Mouse (Mus musculus): ENCODE data around the gene Dapk2. TPM values are rescaled to one million over a fixed set of nuclear protein-coding genes. Genes with fewer than 3 reads are reported as not detected.
A peak's percentile ranks its signal among the peaks of the same experiment; 100 is the strongest.

Dapk2 gene
- polyA plus RNA-seq, 1 experiment from 2014 or later, result 6.3 TPM

GRCm38 (mm10) chr9:66179795-66180194 is 21.8 kb downstream of the Dapk2 start:
- no peak for DNase-seq (ENCODE audit: low spot score)
- Histone ChIP-seq H3K4me3 (no peak overlapping the region), H3K27ac (replicated peaks) (0 out of 2 replicates have a peak overlapping the region, but pooled peaks have one; percentile 0), H3K4me1 (peaks cover 30% of the 10 kb centered on the region), H3K27me3 (ENCODE audit: low read depth, poor library complexity, severe bottlenecking) (peaks cover 7% of the 10 kb centered on the region; the same call in 1 of the 2 replicates), H3K9me3 (replicated peaks) (no peaks in the 10 kb centered on the region), H3K36me3 (no peaks in the 10 kb centered on the region)
- WGBS, result 88% methylated on average over 6 of the region's 6 CpGs

GRCm38 (mm10) chr9:66181126-66181825 is 23.3 kb downstream of the Dapk2 start:
- no peak for DNase-seq (ENCODE audit: low spot score)
- H3K36me3 ChIP-seq, result no peaks in the 10 kb centered on the region
- H3K9me3 ChIP-seq (replicated peaks), result no peaks in the 10 kb centered on the region
- 78% methylated on average over 4 of the region's 4 CpGs for WGBS
- peaks cover 38% of the 10 kb centered on the region for H3K4me1 ChIP-seq
- H3K27me3 ChIP-seq (ENCODE audit: low read depth, poor library complexity, severe bottlenecking), result peaks cover 7% of the 10 kb centered on the region; the same call in 1 of the 2 replicates
- H3K4me3 ChIP-seq, result no peak overlapping the region
- H3K27ac ChIP-seq (replicated peaks), result peak overlapping the region; percentile 65

- H3K27me3 ChIP-seq (ENCODE audit: low read depth, poor library complexity, severe bottlenecking), result peaks cover 7% of the 10 kb centered on the region; the same call in 1 of the 2 replicates
- no peaks in the 10 kb centered on the region for H3K36me3 ChIP-seq
- no peak overlapping the region for H3K4me3 ChIP-seq
- H3K9me3 ChIP-seq (replicated peaks), result no peaks in the 10 kb centered on the region
- DNase-seq (ENCODE audit: low spot score), result no peak
- peaks cover 46% of the 10 kb centered on the region for H3K4me1 ChIP-seq
- peak overlapping the region; percentile 65 for H3K27ac ChIP-seq (replicated peaks)
- 65% methylated on average over 11 of the region's 11 CpGs for WGBS
Observed at GRCm38 (mm10) chr9:66181826-66182678, 24.0 kb downstream of the Dapk2 start.

GRCm38 (mm10) chr9:66182679-66182993 is 24.6 kb downstream of the Dapk2 start:
- H3K36me3 ChIP-seq, result no peaks in the 10 kb centered on the region
- H3K4me1 ChIP-seq, result peaks cover 50% of the 10 kb centered on the region
- peaks cover 7% of the 10 kb centered on the region; the same call in 1 of the 2 replicates for H3K27me3 ChIP-seq (ENCODE audit: low read depth, poor library complexity, severe bottlenecking)
- WGBS, result 77% methylated on average over 3 of the region's 3 CpGs
- H3K4me3 ChIP-seq, result no peak overlapping the region
- H3K9me3 ChIP-seq (replicated peaks), result no peaks in the 10 kb centered on the region
- peak overlapping the region; percentile 63; the same call in 1 of the 2 replicates for H3K27ac ChIP-seq (replicated peaks)
- DNase-seq (ENCODE audit: low spot score), result no peak

- no peak overlapping the region for H3K27ac ChIP-seq (replicated peaks)
- peaks cover 47% of the 10 kb centered on the region for H3K4me1 ChIP-seq
- no peaks in the 10 kb centered on the region for H3K36me3 ChIP-seq
- H3K4me3 ChIP-seq, result no peak overlapping the region
- H3K9me3 ChIP-seq (replicated peaks), result no peaks in the 10 kb centered on the region
- WGBS, result 79% methylated on average over 3 of the region's 3 CpGs
- no peak for DNase-seq (ENCODE audit: low spot score)
- H3K27me3 ChIP-seq (ENCODE audit: low read depth, poor library complexity, severe bottlenecking), result peaks cover 7% of the 10 kb centered on the region; the same call in 1 of the 2 replicates
Observed at GRCm38 (mm10) chr9:66183023-66183422, 25.0 kb downstream of the Dapk2 start.

- peaks cover 7% of the 10 kb centered on the region; the same call in 1 of the 2 replicates for H3K27me3 ChIP-seq (ENCODE audit: low read depth, poor library complexity, severe bottlenecking)
- H3K27ac ChIP-seq (replicated peaks), result peak overlapping the region; percentile 46; the same call in 1 of the 2 replicates
- peaks cover 45% of the 10 kb centered on the region for H3K4me1 ChIP-seq
- H3K4me3 ChIP-seq, result no peak overlapping the region
- 61% methylated on average over 5 of the region's 5 CpGs for WGBS
- no peaks in the 10 kb centered on the region for H3K36me3 ChIP-seq
- no peak for DNase-seq (ENCODE audit: low spot score)
- H3K9me3 ChIP-seq (replicated peaks), result no peaks in the 10 kb centered on the region
Observed at GRCm38 (mm10) chr9:66184572-66184971, 26.5 kb downstream of the Dapk2 start.

GRCm38 (mm10) chr9:66186426-66186825 is 28.4 kb downstream of the Dapk2 start:
- peak; percentile 54 for DNase-seq (ENCODE audit: low spot score)
- H3K4me3 ChIP-seq, result no peak overlapping the region
- WGBS, result 15% methylated on average over 6 of the region's 6 CpGs
- H3K27me3 ChIP-seq (ENCODE audit: low read depth, poor library complexity, severe bottlenecking), result peaks cover 7% of the 10 kb centered on the region; the same call in 1 of the 2 replicates
- H3K27ac ChIP-seq (replicated peaks), result peak overlapping the region; percentile 76
- no peaks in the 10 kb centered on the region for H3K36me3 ChIP-seq
- H3K4me1 ChIP-seq, result peaks cover 41% of the 10 kb centered on the region
- H3K9me3 ChIP-seq (replicated peaks), result no peaks in the 10 kb centered on the region

- Histone ChIP-seq H3K4me3 (no peak overlapping the region), H3K4me1 (peaks cover 33% of the 10 kb centered on the region), H3K27me3 (ENCODE audit: low read depth, poor library complexity, severe bottlenecking) (peaks cover 7% of the 10 kb centered on the region; the same call in 1 of the 2 replicates), H3K9me3 (replicated peaks) (no peaks in the 10 kb centered on the region), H3K27ac (replicated peaks) (no peak overlapping the region), H3K36me3 (no peaks in the 10 kb centered on the region)
- no peak for DNase-seq (ENCODE audit: low spot score)
- 56% methylated on average over 1 of the region's 1 CpGs for WGBS
Observed at GRCm38 (mm10) chr9:66189026-66189425, 31.0 kb downstream of the Dapk2 start.

- H3K27ac ChIP-seq (replicated peaks), result no peak overlapping the region
- H3K4me3 ChIP-seq, result no peak overlapping the region
- H3K4me1 ChIP-seq, result peaks cover under 1% of the 10 kb centered on the region; the same call in 1 of the 2 replicates
- DNase-seq (ENCODE audit: low spot score), result no peak
- no peaks in the 10 kb centered on the region for H3K9me3 ChIP-seq (replicated peaks)
- H3K27me3 ChIP-seq (ENCODE audit: low read depth, poor library complexity, severe bottlenecking), result no peaks in the 10 kb centered on the region
- no peaks in the 10 kb centered on the region for H3K36me3 ChIP-seq
- WGBS, result 73% methylated on average over 3 of the region's 3 CpGs
Observed at GRCm38 (mm10) chr9:66194003-66194402, 36.0 kb downstream of the Dapk2 start.

- Histone ChIP-seq H3K27ac (replicated peaks) (no peak overlapping the region), H3K4me1 (no peaks in the 10 kb centered on the region), H3K4me3 (no peak overlapping the region), H3K27me3 (ENCODE audit: low read depth, poor library complexity, severe bottlenecking) (no peaks in the 10 kb centered on the region), H3K9me3 (replicated peaks) (no peaks in the 10 kb centered on the region), H3K36me3 (no peaks in the 10 kb centered on the region)
- 80% methylated on average over 3 of the region's 3 CpGs for WGBS
- no peak for DNase-seq (ENCODE audit: low spot score)
Observed at GRCm38 (mm10) chr9:66196561-66196960, 38.5 kb downstream of the Dapk2 start.

- 89% methylated on average over 1 of the region's 1 CpGs for WGBS
- no peak overlapping the region for H3K4me3 ChIP-seq
- DNase-seq (ENCODE audit: low spot score), result no peak
- H3K27me3 ChIP-seq (ENCODE audit: low read depth, poor library complexity, severe bottlenecking), result no peaks in the 10 kb centered on the region
- no peak overlapping the region for H3K27ac ChIP-seq (replicated peaks)
- H3K4me1 ChIP-seq, result no peaks in the 10 kb centered on the region
- H3K36me3 ChIP-seq, result no peaks in the 10 kb centered on the region
- H3K9me3 ChIP-seq (replicated peaks), result no peaks in the 10 kb centered on the region
Observed at GRCm38 (mm10) chr9:66198533-66198932, 40.5 kb downstream of the Dapk2 start.

- DNase-seq (ENCODE audit: low spot score), result no peak
- Histone ChIP-seq H3K27me3 (ENCODE audit: low read depth, poor library complexity, severe bottlenecking) (no peaks in the 10 kb centered on the region), H3K4me1 (no peaks in the 10 kb centered on the region), H3K27ac (replicated peaks) (no peak overlapping the region), H3K9me3 (replicated peaks) (no peaks in the 10 kb centered on the region), H3K36me3 (no peaks in the 10 kb centered on the region), H3K4me3 (no peak overlapping the region)
- 86% methylated on average over 14 of the region's 14 CpGs for WGBS
Observed at GRCm38 (mm10) chr9:66199657-66200410, 41.8 kb downstream of the Dapk2 start.
